Mouse (Mus musculus) midbrain, postnatal 0 days (tissue): ENCODE results near the gene Nrp1. TPM values are rescaled to one million over a fixed set of nuclear protein-coding genes. Genes with fewer than 3 reads are reported as not detected.

Source experiments
- ATAC-seq: fragments of 200-750 bp; cut with Nextera tagmentation; 2 replicates; pipeline ENCODE4 v1.8.0; 2017; ENCODE audit warnings: moderate number of reproducible peaks, mild to moderate bottlenecking, moderate TSS enrichment, moderate library complexity; ENCODE audit not compliant: low FRiP score
- DNase-seq: peaks from one replicate; pipeline ENCODE4 v3.0.0-alpha.2; 2015; ENCODE audit warnings: low spot score
- H3K27ac ChIP-seq: fragments of 300-500 bp; sonication (generic); 2 replicates; pipeline ENCODE4 v1.5.1; 2014; ENCODE audit warnings: low read depth, mild to moderate bottlenecking, low read length, mixed read lengths
- H3K27me3 ChIP-seq: fragments of 300-500 bp; sonication (generic); 2 replicates; pipeline ENCODE4 v1.6.1; 2014; ENCODE audit warnings: low read length, control low read depth, mixed read lengths; ENCODE audit not compliant: insufficient read depth
- H3K36me3 ChIP-seq: fragments of 300-500 bp; sonication (generic); 2 replicates; pipeline ENCODE4 v1.6.1; 2014; ENCODE audit warnings: low read length, control low read depth, mixed read lengths; ENCODE audit not compliant: insufficient read depth
- H3K4me1 ChIP-seq: fragments of 300-500 bp; sonication (generic); 2 replicates; pipeline ENCODE4 v1.6.1; 2014; ENCODE audit warnings: mild to moderate bottlenecking, control low read depth, antibody characterized with exemption, low read length, mixed read lengths; ENCODE audit not compliant: insufficient read depth
- H3K4me2 ChIP-seq: fragments of 300-500 bp; sonication (generic); 2 replicates; pipeline ENCODE4 v1.6.1; 2014; ENCODE audit warnings: low read depth, mild to moderate bottlenecking, low read length, mixed read lengths; ENCODE audit not compliant: poor library complexity, severe bottlenecking
- H3K4me3 ChIP-seq: fragments of 300-500 bp; sonication (generic); 2 replicates; pipeline ENCODE4 v1.5.1; 2014; ENCODE audit warnings: low read depth, mild to moderate bottlenecking, low read length, moderate library complexity
- H3K9ac ChIP-seq: fragments of 300-500 bp; sonication (generic); replicated peaks from 2 replicates; pipeline ENCODE4 v1.6.1; 2014; ENCODE audit warnings: mild to moderate bottlenecking, low read length, moderate library complexity, mixed read lengths; ENCODE audit not compliant: poor library complexity, severe bottlenecking
- H3K9me3 ChIP-seq: fragments of 300-500 bp; sonication (generic); 2 replicates; pipeline ENCODE4 v1.6.1; 2016; ENCODE audit warnings: low read length, control low read depth
- CTCF ChIP-seq: IDR thresholded peaks from 2 replicates; pipeline ENCODE4 v1.5.1; 2016; ENCODE audit warnings: antibody characterized with exemption, mild to moderate bottlenecking
- WGBS: fragments of 180-500 bp; shearing (Covaris S2); extraction: QIAGEN DNeasy Blood & Tissue Kit; methylation state at CpG from one replicate; pipeline ENCODE4 v1.1.7; 2014; 5-methylcytosine and 5-hydroxymethylcytosine counted together
- polyA plus RNA-seq: library from polyadenylated mRNA; unstranded; fragments of >200 nt; fragmentation: Nextera tagmentation; extraction: Ambion mirVana; gene quantifications from 2 replicates; pipeline ENCODE4 v1.2.1, GENCODE M21; 2015
- total RNA-seq: library from RNA; depleted of rRNA; stranded (reverse); fragments of >200 nt; gene quantifications from 2 replicates; pipeline ENCODE4 v1.2.3, GENCODE M21; 2014

Nrp1 gene
- total and polyA plus RNA-seq, 2 experiments from 2014 or later: 57.9 to 59.3 TPM

- H3K27me3 ChIP-seq: no peaks in the 10 kb centered on the region
- no peaks in the 10 kb centered on the region for H3K9me3 ChIP-seq
- no peak overlapping the region for H3K9ac ChIP-seq
- H3K4me3 ChIP-seq: no peak overlapping the region
- no peak overlapping the region for H3K27ac ChIP-seq
- ATAC-seq (no peak), DNase-seq (no peak)
- no peaks in the 10 kb centered on the region for H3K4me1 ChIP-seq
- no peak for TF ChIP-seq CTCF
- H3K36me3 ChIP-seq: 0 out of 2 replicates have a peak, but pooled peaks cover 4% of the 10 kb centered on the region
- H3K4me2 ChIP-seq: no peak overlapping the region
- WGBS: 96% methylated on average over 3 of the region's 3 CpGs
Observed at GRCm38 (mm10) chr8:128371789-128372188, 13.4 kb downstream of the Nrp1 start.

GRCm38 (mm10) chr8:128372724-128373123, 14.3 kb downstream of the Nrp1 start:
- Histone ChIP-seq H3K27ac (no peak overlapping the region), H3K4me2 (no peak overlapping the region), H3K4me1 (no peaks in the 10 kb centered on the region), H3K9me3 (no peaks in the 10 kb centered on the region), H3K36me3 (0 out of 2 replicates have a peak, but pooled peaks cover 4% of the 10 kb centered on the region), H3K4me3 (no peak overlapping the region), H3K27me3 (no peaks in the 10 kb centered on the region), H3K9ac (no peak overlapping the region)
- WGBS: 74% methylated on average over 5 of the region's 5 CpGs
- ATAC-seq: no peak
- DNase-seq: no peak
- TF ChIP-seq CTCF: no peak

- Histone ChIP-seq H3K36me3 (0 out of 2 replicates have a peak, but pooled peaks cover 4% of the 10 kb centered on the region), H3K9ac (no peak overlapping the region), H3K4me3 (no peak overlapping the region), H3K4me2 (no peak overlapping the region), H3K9me3 (no peaks in the 10 kb centered on the region), H3K27me3 (no peaks in the 10 kb centered on the region), H3K27ac (no peak overlapping the region), H3K4me1 (no peaks in the 10 kb centered on the region)
- no peak for TF ChIP-seq CTCF
- 88% methylated on average over 6 of the region's 6 CpGs for WGBS
- ATAC-seq (no peak), DNase-seq (no peak)
Observed at GRCm38 (mm10) chr8:128373418-128373817, 15.0 kb downstream of the Nrp1 start.

GRCm38 (mm10) chr8:128375291-128375690, 16.9 kb downstream of the Nrp1 start:
- no peak overlapping the region for H3K27ac ChIP-seq
- H3K9me3 ChIP-seq: no peaks in the 10 kb centered on the region
- H3K4me2 ChIP-seq: no peak overlapping the region
- no peak for TF ChIP-seq CTCF
- H3K36me3 ChIP-seq: 0 out of 2 replicates have a peak, but pooled peaks cover 3% of the 10 kb centered on the region
- H3K27me3 ChIP-seq: no peaks in the 10 kb centered on the region
- DNase-seq (no peak), ATAC-seq (no peak)
- H3K4me3 ChIP-seq: no peak overlapping the region
- H3K4me1 ChIP-seq: no peaks in the 10 kb centered on the region; the same call in 1 of the 2 replicates
- H3K9ac ChIP-seq: no peak overlapping the region
- 52% methylated on average over 4 of the region's 4 CpGs for WGBS

- Histone ChIP-seq H3K27ac (no peak overlapping the region), H3K27me3 (no peaks in the 10 kb centered on the region), H3K4me3 (no peak overlapping the region), H3K9ac (no peak overlapping the region), H3K36me3 (no peaks in the 10 kb centered on the region), H3K9me3 (no peaks in the 10 kb centered on the region), H3K4me2 (no peak overlapping the region), H3K4me1 (no peaks in the 10 kb centered on the region; the same call in 1 of the 2 replicates)
- DNase-seq: no peak
- WGBS: 13% methylated on average over 3 of the region's 3 CpGs
- TF ChIP-seq CTCF: no peak
- ATAC-seq: no peak
Observed at GRCm38 (mm10) chr8:128383176-128383575, 24.8 kb downstream of the Nrp1 start.

GRCm38 (mm10) chr8:128384366-128384765, 26.0 kb downstream of the Nrp1 start:
- no peaks in the 10 kb centered on the region for H3K27me3 ChIP-seq
- WGBS: 75% methylated on average over 2 of the region's 2 CpGs
- no peaks in the 10 kb centered on the region for H3K4me1 ChIP-seq
- H3K36me3 ChIP-seq: no peaks in the 10 kb centered on the region
- no peak for TF ChIP-seq CTCF
- no peak overlapping the region for H3K27ac ChIP-seq
- no peak overlapping the region for H3K4me2 ChIP-seq
- H3K4me3 ChIP-seq: no peak overlapping the region
- DNase-seq: no peak
- H3K9ac ChIP-seq: no peak overlapping the region
- no peaks in the 10 kb centered on the region for H3K9me3 ChIP-seq
- no peak for ATAC-seq
